Comparison of ENCODE assay signal across 10 mouse cellular contexts in the genomic region with DNA sequence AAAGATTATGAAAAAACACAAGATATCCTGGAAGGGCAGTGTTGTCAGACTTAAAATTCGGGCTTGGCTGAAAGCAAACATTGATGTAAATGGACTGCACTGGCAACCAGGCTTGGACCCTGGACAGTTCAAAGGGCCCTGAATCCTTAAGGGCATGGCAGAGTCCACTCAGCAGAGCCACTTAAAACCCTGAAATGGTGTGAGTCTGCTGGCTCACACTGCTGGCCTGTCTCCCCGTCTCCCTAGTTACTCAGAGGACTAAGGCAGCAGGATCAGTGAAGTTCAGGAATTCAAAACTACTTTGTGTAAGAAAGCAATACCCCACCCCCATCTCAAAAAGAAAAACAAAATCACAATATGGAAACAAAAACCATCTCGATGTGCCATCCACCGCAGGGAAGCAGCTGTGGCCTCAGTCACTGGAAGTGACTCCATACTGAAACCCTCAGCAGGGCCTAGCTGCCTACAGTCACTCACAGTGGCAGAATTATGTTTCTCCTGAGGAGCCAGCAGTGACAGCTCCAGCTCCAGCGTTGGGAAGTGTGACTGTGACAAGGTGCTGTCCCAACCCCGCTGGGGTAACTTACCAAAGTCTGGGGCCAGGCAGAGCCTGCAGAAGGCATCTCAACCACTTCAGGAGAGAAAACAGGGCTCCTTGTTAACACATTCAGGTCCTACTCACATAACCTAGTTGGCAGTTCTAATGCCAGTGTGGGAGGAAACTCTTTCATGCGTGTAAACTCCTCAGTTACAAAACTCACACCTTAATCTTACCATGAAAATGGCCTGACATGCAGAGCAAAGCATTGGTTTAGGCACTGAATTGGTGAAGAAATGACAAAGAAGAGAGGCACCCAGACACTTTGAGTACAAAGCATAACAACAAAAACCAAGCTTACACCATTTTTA.
A peak's percentile ranks its signal among the peaks of the same experiment; 100 is the strongest.
DNase-seq lines count a peak whose midpoint lies in the region; ATAC-seq and TF ChIP-seq lines count a peak whose summit lies in the region.
"Had no signal": no experiment of that assay in that cellular context is flagged by ENCODE, and none has a peak within 500 bp of the region (broad histone marks: within the 10 kb centered on the region; RNA-seq: fewer than 3 reads in every experiment).

No protein-coding gene starts in this region.

- H3K4me1 ChIP-seq in hindbrain, embryonic 10.5 days (replicated peaks): peaks cover 32% of the 10 kb centered on the region
- H3K4me1 ChIP-seq in hindbrain, embryonic 12.5 days: peaks cover 21% of the 10 kb centered on the region
- H3K4me1 ChIP-seq in kidney, embryonic 16.5 days (ENCODE audit: insufficient read depth, low read length): peaks cover 44% of the 10 kb centered on the region
- no peaks in the 10 kb centered on the region for H3K4me1 ChIP-seq in intestine, postnatal 0 days (replicated peaks; ENCODE audit: control insufficient read depth, insufficient read depth, low read length)

- H3K27ac ChIP-seq in hindbrain, embryonic 10.5 days: peak overlapping the region; percentile 54
- no peak overlapping the region for H3K27ac ChIP-seq in hindbrain, embryonic 12.5 days
- H3K27ac ChIP-seq in kidney, embryonic 16.5 days (ENCODE audit: low read length): peak overlapping the region; percentile 76
- no peak overlapping the region for H3K27ac ChIP-seq in intestine, postnatal 0 days (ENCODE audit: low read depth, low read length)
- H3K27ac ChIP-seq: embryonic facial prominence, embryonic 12.5 days had no signal

- H3K27me3 ChIP-seq in hindbrain, embryonic 10.5 days (ENCODE audit: insufficient read depth, poor library complexity, severe bottlenecking): no peaks in the 10 kb centered on the region
- no peaks in the 10 kb centered on the region for H3K27me3 ChIP-seq in hindbrain, embryonic 12.5 days
- H3K27me3 ChIP-seq in kidney, embryonic 16.5 days (ENCODE audit: insufficient read depth, low read length): no peaks in the 10 kb centered on the region
- no peaks in the 10 kb centered on the region for H3K27me3 ChIP-seq in intestine, postnatal 0 days (replicated peaks; ENCODE audit: control insufficient read depth, insufficient read depth, low read length)
- H3K27me3 ChIP-seq: embryonic facial prominence, embryonic 12.5 days had no signal

- ATAC-seq in hindbrain, embryonic 12.5 days (ENCODE audit: low FRiP score): no peak
- ATAC-seq in kidney, embryonic 16.5 days (ENCODE audit: low FRiP score, low TSS enrichment): peak; percentile 35; the same call in 1 of the 2 replicates
- no peak for ATAC-seq in intestine, postnatal 0 days

- no peaks in the 10 kb centered on the region for H3K9me3 ChIP-seq in hindbrain, embryonic 10.5 days
- no peaks in the 10 kb centered on the region for H3K9me3 ChIP-seq in hindbrain, embryonic 12.5 days (replicated peaks)
- 0 out of 2 replicates have a peak, but pooled peaks cover 3% of the 10 kb centered on the region for H3K9me3 ChIP-seq in kidney, embryonic 16.5 days (ENCODE audit: low read length)
- no peaks in the 10 kb centered on the region for H3K9me3 ChIP-seq in intestine, postnatal 0 days (ENCODE audit: control insufficient read depth)
- H3K9me3 ChIP-seq: embryonic facial prominence, embryonic 12.5 days had no signal

- H3K4me2 ChIP-seq in hindbrain, embryonic 12.5 days (replicated peaks): no peak overlapping the region
- H3K4me2 ChIP-seq in kidney, embryonic 16.5 days (replicated peaks; ENCODE audit: low read depth, low read length): no peak overlapping the region
- no peak overlapping the region for H3K4me2 ChIP-seq in intestine, postnatal 0 days (replicated peaks; ENCODE audit: low read depth)
- H3K4me2 ChIP-seq: embryonic facial prominence, embryonic 12.5 days had no signal

- TF ChIP-seq CTCF in intestine, postnatal 0 days (IDR thresholded peaks at IDR 0.05; ENCODE audit: low read depth): no peak

- H3K36me3 ChIP-seq in hindbrain, embryonic 10.5 days: peaks cover 6% of the 10 kb centered on the region; the same call in 1 of the 2 replicates
- H3K36me3 ChIP-seq in hindbrain, embryonic 12.5 days: no peaks in the 10 kb centered on the region
- peaks cover 9% of the 10 kb centered on the region; the same call in 1 of the 2 replicates for H3K36me3 ChIP-seq in kidney, embryonic 16.5 days (ENCODE audit: insufficient read depth, low read length)
- no peaks in the 10 kb centered on the region for H3K36me3 ChIP-seq in intestine, postnatal 0 days (ENCODE audit: control insufficient read depth, insufficient read depth)
- H3K36me3 ChIP-seq: embryonic facial prominence, embryonic 12.5 days had no signal

- WGBS in hindbrain, embryonic 10.5 days: 49% methylated on average over 7 of the region's 7 CpGs
- 42% methylated on average over 7 of the region's 7 CpGs for WGBS in hindbrain, embryonic 12.5 days
- WGBS in kidney, embryonic 16.5 days: 26% methylated on average over 7 of the region's 7 CpGs
- 69% methylated on average over 7 of the region's 7 CpGs for WGBS in intestine, postnatal 0 days

- DNase-seq in hindbrain, embryonic 10.5 days (ENCODE audit: low spot score): no peak
- DNase-seq in CD4-positive helper T cell, adult 2 months (ENCODE audit: low read depth, low spot score): peak; percentile 27
- peak; percentile 63 for DNase-seq in NIH3T3 (ENCODE audit: low read depth)
- no peak for DNase-seq in layer of hippocampus, postnatal 25 days (ENCODE audit: extremely low spot score in 1 of 2, low spot score in 1 of 2)
- DNase-seq: lung, postnatal 10 days; thymus, postnatal 4 days had no signal

- no peak overlapping the region for H3K4me3 ChIP-seq in hindbrain, embryonic 10.5 days
- H3K4me3 ChIP-seq in hindbrain, embryonic 12.5 days: no peak overlapping the region
- no peak overlapping the region for H3K4me3 ChIP-seq in kidney, embryonic 16.5 days (ENCODE audit: low read length)
- H3K4me3 ChIP-seq in intestine, postnatal 0 days (ENCODE audit: low read depth, low read length): no peak overlapping the region
- H3K4me3 ChIP-seq: embryonic facial prominence, embryonic 12.5 days had no signal

- H3K9ac ChIP-seq in hindbrain, embryonic 12.5 days: no peak overlapping the region
- H3K9ac ChIP-seq in kidney, embryonic 16.5 days (replicated peaks; ENCODE audit: low read length): no peak overlapping the region
- no peak overlapping the region for H3K9ac ChIP-seq in intestine, postnatal 0 days (ENCODE audit: low read depth, low read length)
- H3K9ac ChIP-seq: embryonic facial prominence, embryonic 12.5 days had no signal

Comparison
In these comparisons a context has a peak if more than half of its experiments do, and no peak if none do; other contexts are left out.
1. H3K27ac ChIP-seq: peak in hindbrain, embryonic 10.5 days (single experiment) and kidney, embryonic 16.5 days (single experiment); none in hindbrain, embryonic 12.5 days (single experiment) and intestine, postnatal 0 days (single experiment).
2. DNase-seq: peak in CD4-positive helper T cell, adult 2 months (single experiment) and NIH3T3 (single experiment); none in hindbrain, embryonic 10.5 days (single experiment) and layer of hippocampus, postnatal 25 days (0 of 2).